Mouse (Mus musculus): Measurements from ENCODE around the gene Pard3b. TPM values are rescaled to one million over a fixed set of nuclear protein-coding genes. Genes with fewer than 3 reads are reported as not detected.

Pard3b gene
- polyA plus RNA-seq, 1 experiment: 0.42 TPM

GRCm38 (mm10) chr1:62678611-62679344, 1040.2 kb downstream of the Pard3b start:
- Histone ChIP-seq H3K36me3 (ENCODE audit: control insufficient read depth, insufficient read depth, low read length, poor library complexity, severe bottlenecking) (no peaks in the 10 kb centered on the region), H3K27me3 (ENCODE audit: control insufficient read depth, insufficient read depth, low read length, poor library complexity, severe bottlenecking) (no peaks in the 10 kb centered on the region; the same call in 1 of the 2 replicates), H3K4me3 (ENCODE audit: low read depth, low read length) (no peak overlapping the region), H3K9me3 (replicated peaks; ENCODE audit: control insufficient read depth, insufficient read depth, low read length, poor library complexity, severe bottlenecking) (no peaks in the 10 kb centered on the region; the same call in 1 of the 2 replicates), H3K9ac (ENCODE audit: low read depth, poor library complexity, severe bottlenecking) (no peak overlapping the region), H3K27ac (ENCODE audit: insufficient read depth, low read length) (no peak overlapping the region), H3K4me1 (ENCODE audit: control insufficient read depth, insufficient read depth, low read length) (peaks cover 2% of the 10 kb centered on the region)
- TF ChIP-seq EP300 (IDR thresholded peaks at IDR 0.05; ENCODE audit: insufficient read depth, low read depth, low read length): 0 out of 2 replicates have a peak, but pooled peaks have one; percentile 14
- TF ChIP-seq POLR2A (IDR thresholded peaks at IDR 0.05; ENCODE audit: insufficient read depth, low read length): no peak

- Histone ChIP-seq H3K27ac (ENCODE audit: insufficient read depth, low read length) (no peak overlapping the region), H3K36me3 (ENCODE audit: control insufficient read depth, insufficient read depth, low read length, poor library complexity, severe bottlenecking) (no peaks in the 10 kb centered on the region), H3K4me1 (ENCODE audit: control insufficient read depth, insufficient read depth, low read length) (peaks cover 2% of the 10 kb centered on the region), H3K9ac (ENCODE audit: low read depth, poor library complexity, severe bottlenecking) (no peak overlapping the region), H3K4me3 (ENCODE audit: low read depth, low read length) (no peak overlapping the region), H3K9me3 (replicated peaks; ENCODE audit: control insufficient read depth, insufficient read depth, low read length, poor library complexity, severe bottlenecking) (no peaks in the 10 kb centered on the region; the same call in 1 of the 2 replicates), H3K27me3 (ENCODE audit: control insufficient read depth, insufficient read depth, low read length, poor library complexity, severe bottlenecking) (peaks cover under 1% of the 10 kb centered on the region; the same call in 1 of the 2 replicates)
- TF ChIP-seq CTCF (IDR thresholded peaks at IDR 0.05; ENCODE audit: low read depth, low read length): no peak
- no peak for TF ChIP-seq EP300 (IDR thresholded peaks at IDR 0.05; ENCODE audit: insufficient read depth, low read depth, low read length)
- TF ChIP-seq POLR2A (IDR thresholded peaks at IDR 0.05; ENCODE audit: insufficient read depth, low read length): no peak
Measured at GRCm38 (mm10) chr1:62679466-62679865, 1040.8 kb downstream of the Pard3b start.

- TF ChIP-seq EP300 (IDR thresholded peaks at IDR 0.05; ENCODE audit: insufficient read depth, low read depth, low read length) (no peak), CTCF (IDR thresholded peaks at IDR 0.05; ENCODE audit: low read depth, low read length) (no peak), POLR2A (IDR thresholded peaks at IDR 0.05; ENCODE audit: insufficient read depth, low read length) (no peak)
- no peaks in the 10 kb centered on the region; the same call in 1 of the 2 replicates for H3K9me3 ChIP-seq (replicated peaks; ENCODE audit: control insufficient read depth, insufficient read depth, low read length, poor library complexity, severe bottlenecking)
- no peaks in the 10 kb centered on the region for H3K36me3 ChIP-seq (ENCODE audit: control insufficient read depth, insufficient read depth, low read length, poor library complexity, severe bottlenecking)
- H3K27me3 ChIP-seq (ENCODE audit: control insufficient read depth, insufficient read depth, low read length, poor library complexity, severe bottlenecking): peaks cover 3% of the 10 kb centered on the region; the same call in 1 of the 2 replicates
- H3K4me1 ChIP-seq (ENCODE audit: control insufficient read depth, insufficient read depth, low read length): peaks cover 2% of the 10 kb centered on the region
- H3K4me3 ChIP-seq (ENCODE audit: low read depth, low read length): no peak overlapping the region
- H3K27ac ChIP-seq (ENCODE audit: insufficient read depth, low read length): no peak overlapping the region
- H3K9ac ChIP-seq (ENCODE audit: low read depth, poor library complexity, severe bottlenecking): no peak overlapping the region
Measured at GRCm38 (mm10) chr1:62682456-62683385, 1044.1 kb downstream of the Pard3b start.

- Histone ChIP-seq H3K36me3 (ENCODE audit: control insufficient read depth, insufficient read depth, low read length, poor library complexity, severe bottlenecking) (no peaks in the 10 kb centered on the region), H3K4me3 (ENCODE audit: low read depth, low read length) (no peak overlapping the region), H3K27ac (ENCODE audit: insufficient read depth, low read length) (no peak overlapping the region), H3K9ac (ENCODE audit: low read depth, poor library complexity, severe bottlenecking) (no peak overlapping the region), H3K27me3 (ENCODE audit: control insufficient read depth, insufficient read depth, low read length, poor library complexity, severe bottlenecking) (peaks cover 3% of the 10 kb centered on the region; the same call in 1 of the 2 replicates), H3K9me3 (replicated peaks; ENCODE audit: control insufficient read depth, insufficient read depth, low read length, poor library complexity, severe bottlenecking) (no peaks in the 10 kb centered on the region), H3K4me1 (ENCODE audit: control insufficient read depth, insufficient read depth, low read length) (peaks cover 2% of the 10 kb centered on the region)
- TF ChIP-seq EP300 (IDR thresholded peaks at IDR 0.05; ENCODE audit: insufficient read depth, low read depth, low read length) (no peak), POLR2A (IDR thresholded peaks at IDR 0.05; ENCODE audit: insufficient read depth, low read length) (no peak), CTCF (IDR thresholded peaks at IDR 0.05; ENCODE audit: low read depth, low read length) (no peak)
Measured at GRCm38 (mm10) chr1:62683498-62683897, 1044.9 kb downstream of the Pard3b start.

- no peaks in the 10 kb centered on the region for H3K36me3 ChIP-seq (ENCODE audit: control insufficient read depth, insufficient read depth, low read length, poor library complexity, severe bottlenecking)
- no peaks in the 10 kb centered on the region for H3K4me1 ChIP-seq (ENCODE audit: control insufficient read depth, insufficient read depth, low read length)
- H3K9me3 ChIP-seq (replicated peaks; ENCODE audit: control insufficient read depth, insufficient read depth, low read length, poor library complexity, severe bottlenecking): no peaks in the 10 kb centered on the region
- no peak overlapping the region for H3K27ac ChIP-seq (ENCODE audit: insufficient read depth, low read length)
- TF ChIP-seq EP300 (IDR thresholded peaks at IDR 0.05; ENCODE audit: insufficient read depth, low read depth, low read length) (no peak), POLR2A (IDR thresholded peaks at IDR 0.05; ENCODE audit: insufficient read depth, low read length) (no peak), CTCF (IDR thresholded peaks at IDR 0.05; ENCODE audit: low read depth, low read length) (no peak)
- peaks cover 3% of the 10 kb centered on the region; the same call in 1 of the 2 replicates for H3K27me3 ChIP-seq (ENCODE audit: control insufficient read depth, insufficient read depth, low read length, poor library complexity, severe bottlenecking)
- H3K9ac ChIP-seq (ENCODE audit: low read depth, poor library complexity, severe bottlenecking): no peak overlapping the region
- H3K4me3 ChIP-seq (ENCODE audit: low read depth, low read length): no peak overlapping the region
Measured at GRCm38 (mm10) chr1:62687511-62687910, 1048.9 kb downstream of the Pard3b start.

Measured in ES-Bruce4 (cell line).